Mouse (Mus musculus) heart, adult 2 months (tissue): ENCODE measurements at regions not wholly inside any gene's neighbourhood (a gene's known extent, or its start where the extent isn't known, plus 50 kb on each side); places are given as distances from the start of the nearest gene placed in this dataset.

Experiments used
- DNase-seq, 2 experiments: peaks; one replicate each; pipeline ENCODE4 v3.0.0; 2021
- H3K27ac ChIP-seq: fragments of 200-600 bp; 2 replicates; pipeline ENCODE4 v1.8.1; 2022
- H3K27me3 ChIP-seq: fragments of 200-500 bp; 2 replicates; pipeline ENCODE4 v1.6.1; 2012; ENCODE audit warnings: mild to moderate bottlenecking, low read length, inconsistent platforms, mixed read lengths; ENCODE audit not compliant: control insufficient read depth, insufficient read depth
- H3K36me3 ChIP-seq: fragments of 200-500 bp; 2 replicates; pipeline ENCODE4 v1.6.1; 2012; ENCODE audit warnings: low read length, inconsistent platforms; ENCODE audit not compliant: control insufficient read depth, insufficient read depth
- H3K4me1 ChIP-seq: fragments of 200-500 bp; 2 replicates; pipeline ENCODE4 v1.6.1; 2011; ENCODE audit warnings: low read length; ENCODE audit not compliant: control insufficient read depth, insufficient read depth
- H3K4me3 ChIP-seq: fragments of 200-600 bp; 2 replicates; pipeline ENCODE4 v1.8.1; 2022
- H3K79me2 ChIP-seq: fragments of 200-500 bp; replicated peaks from 2 replicates; pipeline ENCODE4 v1.6.1; 2012; ENCODE audit warnings: mild to moderate bottlenecking, inconsistent platforms, low read length, moderate library complexity, mixed read lengths; ENCODE audit not compliant: control insufficient read depth, insufficient read depth
- H3K9ac ChIP-seq: fragments of 200-500 bp; 2 replicates; pipeline ENCODE4 v1.6.1; 2012; ENCODE audit warnings: low read depth, mild to moderate bottlenecking, control low read depth, inconsistent platforms, low read length, mixed read lengths
- CTCF ChIP-seq: fragments of 200-600 bp; IDR thresholded peaks from 2 replicates; pipeline ENCODE4 v1.8.1; 2022; ENCODE audit warnings: antibody characterized with exemption, mild to moderate bottlenecking, moderate library complexity
- EP300 ChIP-seq: fragments of 200-500 bp; IDR thresholded peaks from 2 replicates; pipeline ENCODE4 v1.6.1; 2011; ENCODE audit warnings: low read depth, low read length, control low read depth; ENCODE audit not compliant: insufficient read depth
- POLR2A ChIP-seq: fragments of 200-500 bp; IDR thresholded peaks from 2 replicates; pipeline ENCODE4 v1.6.1; 2011; ENCODE audit warnings: mild to moderate bottlenecking, low read depth, low read length, control low read depth; ENCODE audit not compliant: insufficient read depth
- WGBS: fragments of 180-500 bp; shearing (Covaris S2); methylation state at CpG from one replicate; pipeline ENCODE4 v1.1.7; 2018; 5-methylcytosine and 5-hydroxymethylcytosine counted together
- intact Hi-C: fragments of 180-260 bp; cut with DNase I; formaldehyde crosslinking; loops from one replicate; pipeline ENCODE4 v1.15.1; 2025

DNA sequence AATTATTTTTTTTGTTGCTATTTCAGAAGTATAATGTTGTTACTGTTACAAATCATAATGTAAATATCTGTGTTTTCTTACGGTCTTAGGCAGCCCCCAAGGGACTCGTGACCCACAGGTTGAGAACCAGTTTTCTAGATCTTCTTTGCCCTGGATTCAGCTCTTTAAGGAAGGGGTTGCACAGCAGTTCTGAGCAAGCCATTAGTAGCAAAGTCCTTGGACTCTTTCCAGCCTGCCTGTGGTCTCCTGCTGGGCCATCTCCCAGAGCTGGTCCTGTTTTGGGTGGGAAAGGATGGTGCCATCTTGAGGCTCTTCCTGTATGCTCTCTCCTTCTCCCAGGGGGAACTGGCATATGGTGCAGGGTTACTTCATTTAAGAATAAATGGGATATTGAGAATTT is 380.9 kb upstream of the Slc30a5 start:
- Histone ChIP-seq H3K4me1 (no peaks in the 10 kb centered on the region; the same call in 1 of the 2 replicates), H3K4me3 (no peak overlapping the region), H3K27me3 (no peaks in the 10 kb centered on the region), H3K36me3 (no peaks in the 10 kb centered on the region), H3K79me2 (no peaks in the 10 kb centered on the region), H3K27ac (no peak overlapping the region), H3K9ac (no peak overlapping the region)
- DNase-seq, result no peak
- TF ChIP-seq EP300 (no peak), POLR2A (no peak), CTCF (no peak)
- intact Hi-C loops, result no loop called here
- 74% methylated on average over 2 of the region's 2 CpGs for WGBS

GRCm38 (mm10) chr13:101213121-101213916 is 380.1 kb upstream of the Slc30a5 start:
- DNase-seq, result no peak
- Histone ChIP-seq H3K4me3 (no peak overlapping the region), H3K36me3 (no peaks in the 10 kb centered on the region), H3K79me2 (no peaks in the 10 kb centered on the region), H3K4me1 (no peaks in the 10 kb centered on the region; the same call in 1 of the 2 replicates), H3K27me3 (no peaks in the 10 kb centered on the region), H3K9ac (no peak overlapping the region), H3K27ac (no peak overlapping the region)
- TF ChIP-seq EP300, result no peak
- WGBS, result 57% methylated on average over 13 of the region's 13 CpGs
- intact Hi-C loops, result no loop called here

DNA sequence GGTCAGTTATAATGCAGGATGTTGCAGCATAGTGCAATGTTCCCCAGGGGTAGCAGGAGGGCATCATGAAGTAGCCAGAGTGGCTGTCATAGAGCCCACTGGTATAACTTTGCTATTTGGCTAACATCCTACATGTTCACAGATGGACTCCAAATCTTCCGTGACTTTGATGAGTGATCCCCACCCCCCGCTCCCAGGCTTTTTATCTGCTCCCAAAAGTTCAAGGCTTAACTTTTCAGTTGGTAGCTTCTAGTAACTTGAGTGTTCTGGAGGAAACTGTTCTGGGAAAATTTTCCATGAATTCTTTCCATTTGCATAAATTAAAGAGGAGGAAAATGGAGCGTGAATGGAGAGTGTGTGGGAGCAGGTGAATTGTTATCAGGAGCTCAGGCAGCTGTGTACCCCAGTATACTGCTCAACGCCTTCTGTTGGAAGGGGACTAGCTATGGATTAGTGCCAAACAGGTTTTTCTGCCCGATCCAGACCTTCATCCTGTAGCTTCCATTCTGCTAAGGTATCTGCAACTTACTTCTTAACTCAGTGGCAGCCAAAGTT is 379.2 kb upstream of the Slc30a5 start:
- 62% methylated on average over 5 of the region's 5 CpGs for WGBS
- DNase-seq, result no peak
- H3K36me3 ChIP-seq, result no peaks in the 10 kb centered on the region
- H3K27me3 ChIP-seq, result no peaks in the 10 kb centered on the region
- no peaks in the 10 kb centered on the region for H3K79me2 ChIP-seq
- no peak overlapping the region for H3K27ac ChIP-seq
- intact Hi-C loops, result no loop called here
- H3K4me1 ChIP-seq, result no peaks in the 10 kb centered on the region; the same call in 1 of the 2 replicates
- no peak overlapping the region for H3K4me3 ChIP-seq
- TF ChIP-seq EP300 (no peak), POLR2A (no peak), CTCF (no peak)
- no peak overlapping the region for H3K9ac ChIP-seq

GRCm38 (mm10) chr13:101208788-101209187 is 375.6 kb upstream of the Slc30a5 start:
- H3K36me3 ChIP-seq, result no peaks in the 10 kb centered on the region
- H3K79me2 ChIP-seq, result no peaks in the 10 kb centered on the region
- no peak overlapping the region for H3K27ac ChIP-seq
- WGBS, result 87% methylated on average over 9 of the region's 9 CpGs
- no peaks in the 10 kb centered on the region for H3K27me3 ChIP-seq
- intact Hi-C loops, result no loop called here
- H3K4me3 ChIP-seq, result no peak overlapping the region
- H3K4me1 ChIP-seq, result no peaks in the 10 kb centered on the region; the same call in 1 of the 2 replicates
- TF ChIP-seq EP300 (no peak), POLR2A (no peak)
- H3K9ac ChIP-seq, result no peak overlapping the region
- DNase-seq, result no peak

- Histone ChIP-seq H3K79me2 (no peaks in the 10 kb centered on the region), H3K4me1 (no peaks in the 10 kb centered on the region), H3K4me3 (no peak overlapping the region), H3K27ac (no peak overlapping the region), H3K27me3 (no peaks in the 10 kb centered on the region), H3K36me3 (no peaks in the 10 kb centered on the region), H3K9ac (no peak overlapping the region)
- intact Hi-C loops, result no loop called here
- TF ChIP-seq EP300, result no peak
- TF ChIP-seq CTCF, result no peak
- no peak for TF ChIP-seq POLR2A
- no peak for DNase-seq
Measured at GRCm38 (mm10) chr13:101203463-101203862, 370.2 kb upstream of the Slc30a5 start.

GRCm38 (mm10) chr13:101202565-101203313 is 369.5 kb upstream of the Slc30a5 start:
- DNase-seq, result no peak
- Histone ChIP-seq H3K36me3 (no peaks in the 10 kb centered on the region), H3K4me1 (no peaks in the 10 kb centered on the region), H3K27ac (no peak overlapping the region), H3K79me2 (no peaks in the 10 kb centered on the region), H3K4me3 (no peak overlapping the region), H3K27me3 (no peaks in the 10 kb centered on the region), H3K9ac (no peak overlapping the region)
- WGBS, result 66% methylated on average over 4 of the region's 4 CpGs
- intact Hi-C loops, result no loop called here
- TF ChIP-seq POLR2A (no peak), CTCF (no peak), EP300 (no peak)
